Mouse (Mus musculus): Measurements from ENCODE around the gene Lrrfip2.

DNA sequence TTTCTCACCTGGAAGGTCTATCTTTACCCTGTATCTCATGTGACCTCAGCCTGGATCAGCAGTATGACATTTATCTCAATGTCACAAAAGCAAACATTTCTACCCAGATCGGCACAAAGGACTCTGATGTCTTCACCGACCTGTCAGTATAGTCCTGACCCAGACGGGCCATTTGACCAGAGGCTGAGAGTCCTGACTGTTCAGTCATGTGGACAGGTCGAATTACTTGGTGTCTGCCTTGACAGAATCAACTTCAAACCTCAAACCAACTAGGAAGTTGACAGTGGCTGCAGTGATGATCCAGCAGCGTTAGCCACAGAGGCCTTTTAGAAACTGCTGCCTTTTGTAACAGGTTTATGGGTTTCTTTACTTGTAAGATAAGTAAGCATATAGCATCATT is 56.7 kb downstream of the Lrrfip2 start:
- TF ChIP-seq GATA1 (IDR thresholded peaks at IDR 0.05; ENCODE audit: borderline replicate concordance, low read length) = no peak
- TF ChIP-seq FLI1 (IDR thresholded peaks at IDR 0.05; ENCODE audit: low read length) = no peak
